Mouse (Mus musculus) adrenal gland, postnatal 25 days (tissue): ENCODE results near the gene Ushbp1. TPM values are rescaled to one million over a fixed set of nuclear protein-coding genes. Genes with fewer than 3 reads are reported as not detected.
"Not testable (repeated sequence)": the region's sequence is repeated elsewhere in the genome, so short reads cannot be mapped to it uniquely, and the experiment has no call there.

Source experiments
- DNase-seq: peaks from one replicate; pipeline ENCODE4 v3.0.0; 2021; ENCODE audit warnings: mixed read lengths
- long read RNA-seq: library from polyadenylated mRNA; stranded (forward); transcript quantifications from one replicate; pipeline ENCODE4 v2.0.0, GENCODE M21; 2021
- total RNA-seq: library from RNA; stranded (reverse); gene quantifications from 2 replicates; pipeline ENCODE4 v1.2.3, GENCODE M21; 2021

Ushbp1 gene
- 20.6 and 25.8 TPM in 2 replicates for total RNA-seq
- long read RNA-seq, transcript Ushbp1-201 (13 exons, 2,438 nt) = major isoform, 12 of 45 reads
- long read RNA-seq, partial matches to known transcripts = 9 of 45 reads
- long read RNA-seq, other reads (novel, unspliced or antisense) = 24 of 45 reads

DNA sequence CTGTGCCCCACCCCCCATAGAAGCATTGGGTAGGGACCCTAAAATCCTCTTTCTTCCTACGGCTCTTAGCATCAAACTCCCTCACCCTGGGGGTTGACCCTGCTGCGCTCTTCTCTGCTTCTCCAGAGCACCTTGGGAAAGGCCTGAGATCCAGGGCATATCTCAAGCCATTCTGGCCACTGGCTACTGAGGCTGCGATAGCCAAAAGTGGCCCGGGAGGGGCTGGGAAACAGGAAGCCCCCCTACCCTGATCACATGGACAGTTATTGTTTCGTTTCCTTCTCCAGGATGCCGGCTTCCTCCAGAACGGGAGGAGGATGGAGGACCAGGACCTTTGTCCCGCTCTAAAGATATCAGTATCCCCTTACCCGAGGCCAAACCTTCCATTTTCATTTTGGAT lies at the start of gene Ushbp1:
Gene Ushbp1 (minus strand): TSS at position 174 of the 400 bp plus-strand sequence.
- DNase-seq = no peak

DNA sequence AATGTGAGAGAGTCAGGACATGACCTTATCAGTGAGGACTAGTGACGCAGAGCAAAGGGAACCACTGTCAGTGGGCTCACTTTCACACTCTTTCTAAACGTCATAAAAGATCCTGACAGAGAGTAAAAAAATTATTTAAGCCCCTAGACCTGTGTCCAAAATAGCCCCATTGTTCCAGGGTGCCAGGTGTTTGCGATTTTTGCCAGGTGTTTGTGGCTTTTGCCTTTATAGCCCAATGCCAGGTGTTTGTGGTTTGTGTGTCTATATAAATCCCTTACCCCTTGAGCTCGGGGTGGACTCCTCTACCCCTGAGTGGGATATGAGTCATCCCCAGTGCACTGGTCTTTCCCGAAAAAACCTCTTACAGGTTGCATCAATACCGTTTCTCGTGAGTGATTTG lies 49.5 kb upstream of the Ushbp1 start:
- DNase-seq = no peak

DNA sequence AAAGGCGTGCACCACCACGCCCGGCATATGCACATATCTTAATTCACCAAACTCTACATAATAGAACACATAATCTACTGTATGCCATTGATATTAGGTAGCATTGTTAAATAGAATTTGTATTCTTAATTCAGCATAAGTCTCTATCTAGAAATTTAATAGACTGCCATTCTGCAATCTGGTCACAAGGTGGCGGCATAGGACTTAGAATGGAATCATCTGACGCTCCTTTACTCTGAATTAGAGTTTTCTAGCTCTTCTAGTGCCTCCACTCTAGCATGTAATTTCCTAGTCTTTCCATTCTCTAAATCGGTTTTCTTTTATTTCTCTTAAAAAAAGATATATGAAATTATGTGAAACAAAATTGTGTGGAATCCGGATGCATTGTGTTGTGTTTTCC lies 45.8 kb upstream of the Ushbp1 start:
- DNase-seq = peak; percentile 33

DNA sequence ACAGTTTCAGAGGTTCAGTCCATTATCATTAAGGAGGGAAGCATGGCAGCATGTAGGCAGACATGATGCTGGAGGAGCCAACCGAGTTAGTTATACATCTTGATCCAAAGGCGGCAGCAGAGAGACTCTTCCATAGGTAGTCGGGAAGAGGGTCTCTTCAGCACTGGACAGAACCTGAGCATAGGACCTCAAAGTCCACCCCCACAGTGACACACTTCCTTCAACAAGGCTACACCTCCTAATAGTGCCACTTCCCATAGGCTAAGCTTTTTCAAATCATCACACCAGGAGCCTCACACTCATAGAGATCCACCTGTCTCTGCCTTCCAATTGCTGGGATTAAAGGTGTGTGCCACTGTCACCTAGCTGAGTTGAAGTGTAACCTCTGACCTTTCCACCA lies 41.4 kb upstream of the Ushbp1 start:
- no peak for DNase-seq

DNA sequence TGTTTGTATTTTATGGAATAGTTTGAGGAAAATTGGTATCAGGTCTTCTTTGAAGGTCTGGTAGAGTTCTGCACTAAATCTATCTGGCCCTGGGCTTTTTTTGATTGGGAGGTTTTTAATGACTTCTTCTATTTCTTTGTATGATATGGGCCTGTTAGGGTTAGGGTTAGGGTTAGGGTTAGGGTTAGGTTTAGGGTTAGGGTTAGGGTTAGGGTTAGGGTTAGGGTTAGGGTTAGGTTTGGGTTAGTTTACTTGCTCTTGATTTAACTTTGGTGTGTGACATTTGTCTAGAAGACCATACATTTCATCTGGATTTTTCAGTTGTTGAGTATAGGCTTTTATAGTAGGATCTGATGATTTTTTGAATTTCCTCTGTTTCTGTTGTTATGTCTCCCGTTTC lies 37.3 kb upstream of the Ushbp1 start:
- not testable (repeated sequence) for DNase-seq

DNA sequence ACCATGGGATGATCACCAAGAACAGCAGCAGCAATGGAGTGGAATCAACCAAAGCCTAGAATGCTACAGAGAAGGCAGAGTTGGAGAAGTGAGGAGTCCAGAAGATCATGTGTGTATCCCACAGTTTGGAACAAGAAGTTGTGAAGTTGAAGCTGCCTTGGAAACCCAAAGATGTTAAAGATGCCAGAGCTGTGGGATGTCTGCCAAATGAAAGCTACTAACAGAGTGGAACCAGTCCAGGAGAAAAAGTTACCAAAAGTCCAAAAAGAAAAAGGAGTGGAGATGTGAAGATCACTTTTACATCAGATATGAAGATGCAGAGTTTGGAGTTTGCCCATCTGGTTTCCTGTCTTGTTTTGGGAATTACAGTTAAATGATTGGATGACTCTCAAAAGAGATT lies 26.5 kb upstream of the Ushbp1 start:
- DNase-seq = no peak

DNA sequence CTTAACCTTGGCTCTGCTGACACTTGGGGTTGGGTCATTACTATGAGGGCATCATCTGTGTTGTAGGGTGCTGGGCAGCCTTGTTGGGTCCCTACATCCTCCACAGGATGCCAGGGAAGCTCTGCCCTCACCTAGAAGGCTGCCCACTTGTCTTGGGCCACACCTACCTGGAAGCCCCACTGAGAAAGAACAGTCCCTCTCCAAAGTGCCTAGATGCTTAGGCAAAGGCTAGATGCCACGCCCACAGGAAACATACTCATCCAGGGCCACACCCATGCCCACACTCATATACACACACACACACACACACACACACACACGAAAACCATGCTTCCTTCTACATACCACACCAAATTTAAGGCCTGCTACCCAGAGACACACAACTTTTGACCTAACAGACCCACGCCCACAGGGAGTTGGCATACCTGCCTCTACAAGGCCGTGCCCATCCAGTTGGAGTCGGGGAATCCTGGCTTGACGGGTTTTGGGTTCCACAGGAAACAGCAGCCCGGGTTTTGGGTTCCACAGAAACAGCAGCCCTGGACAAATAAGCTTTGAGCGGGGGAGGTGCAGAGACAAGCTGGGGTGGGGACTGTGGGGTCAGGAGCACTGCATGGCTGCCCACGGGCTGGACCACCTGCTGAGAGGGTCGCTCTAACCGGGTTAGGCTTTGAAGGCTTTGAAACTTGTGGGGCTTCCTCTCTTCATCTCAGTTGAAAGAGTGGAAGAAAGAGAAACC lies 16.1 kb upstream of the Ushbp1 start:
- DNase-seq = no peak

DNA sequence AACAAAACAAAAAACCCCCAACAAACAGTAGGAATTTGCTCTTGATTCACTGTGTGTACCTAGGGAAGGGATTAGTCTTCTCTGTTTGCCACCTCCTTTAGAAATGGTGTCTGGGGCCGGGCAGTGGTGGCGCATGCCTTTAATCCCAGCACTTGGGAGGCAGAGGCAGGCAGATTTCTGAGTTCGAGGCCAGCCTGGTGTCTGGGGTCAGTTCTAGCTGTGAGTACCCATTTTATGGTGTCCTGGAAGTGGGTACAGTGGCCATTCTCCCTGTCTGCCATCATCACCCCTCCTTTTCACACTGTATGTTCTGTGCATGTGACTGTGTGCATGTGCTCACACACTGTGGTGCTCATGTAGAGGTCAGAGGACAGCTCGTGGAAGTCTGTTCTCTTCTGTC lies 12.6 kb upstream of the Ushbp1 start:
- DNase-seq = no peak

DNA sequence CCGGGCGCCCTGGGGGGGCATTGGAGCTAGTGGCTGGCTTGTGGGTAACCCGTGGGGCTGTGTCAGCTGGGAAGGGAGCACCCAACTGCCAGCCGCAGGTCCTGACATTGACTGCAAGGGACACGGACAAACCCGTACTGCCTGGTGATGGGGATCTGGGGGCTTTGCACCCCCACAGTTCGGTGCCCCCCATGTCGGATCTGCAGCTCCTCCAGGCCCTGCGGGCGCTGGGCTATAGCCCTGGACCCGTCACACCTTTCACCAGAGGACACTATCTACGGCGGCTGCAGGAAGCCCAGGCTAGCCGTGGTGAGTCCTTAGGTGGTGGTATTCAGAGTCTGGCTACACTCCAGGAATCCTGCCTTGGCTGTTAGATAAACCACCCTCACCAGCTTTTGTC lies 11.8 kb upstream of the Ushbp1 start:
- DNase-seq = no peak

DNA sequence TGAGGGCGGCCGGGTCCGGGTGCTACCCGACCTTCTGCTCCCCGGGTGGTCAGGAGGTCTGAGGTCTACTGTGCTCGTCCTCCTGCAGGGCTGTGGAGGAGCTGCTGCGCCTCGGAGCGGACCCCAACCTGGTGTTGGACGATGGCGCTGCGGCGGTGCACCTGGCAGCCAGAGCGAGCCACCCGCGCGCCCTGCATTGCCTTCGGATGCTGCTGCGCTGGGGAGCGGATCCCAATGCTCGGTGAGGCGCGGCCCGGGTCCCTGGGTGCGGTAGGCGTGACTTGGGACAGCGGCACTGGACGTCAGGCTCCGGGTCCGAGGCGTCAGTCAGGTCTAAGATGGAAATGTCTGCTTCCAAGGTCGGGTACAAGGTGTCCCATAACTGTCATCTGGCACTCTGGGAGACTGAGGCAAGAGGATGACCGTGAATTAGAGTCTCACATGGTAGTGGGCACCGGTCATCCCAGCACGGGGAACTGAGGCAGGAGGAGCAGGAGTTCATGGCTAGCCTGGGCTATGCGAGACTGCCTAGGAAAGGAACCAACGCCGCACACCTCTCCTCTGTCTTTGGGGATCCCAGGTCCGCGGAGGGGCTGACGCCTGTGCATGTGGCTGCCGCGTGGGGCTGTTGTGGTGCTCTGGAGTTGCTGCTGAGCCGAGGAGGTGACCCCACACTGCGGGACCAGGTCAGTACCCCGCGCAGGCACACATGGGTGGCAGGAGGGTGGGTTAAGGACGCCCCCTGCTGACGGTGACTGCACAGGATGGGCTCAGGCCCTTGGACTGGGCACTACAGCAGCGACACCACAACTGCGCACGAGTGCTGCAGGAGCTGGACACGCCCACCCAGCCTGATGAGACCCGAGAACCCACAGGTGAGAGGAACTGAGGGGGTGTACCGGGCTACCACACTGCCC lies 10.8 kb upstream of the Ushbp1 start:
- peak; percentile 69 for DNase-seq

DNA sequence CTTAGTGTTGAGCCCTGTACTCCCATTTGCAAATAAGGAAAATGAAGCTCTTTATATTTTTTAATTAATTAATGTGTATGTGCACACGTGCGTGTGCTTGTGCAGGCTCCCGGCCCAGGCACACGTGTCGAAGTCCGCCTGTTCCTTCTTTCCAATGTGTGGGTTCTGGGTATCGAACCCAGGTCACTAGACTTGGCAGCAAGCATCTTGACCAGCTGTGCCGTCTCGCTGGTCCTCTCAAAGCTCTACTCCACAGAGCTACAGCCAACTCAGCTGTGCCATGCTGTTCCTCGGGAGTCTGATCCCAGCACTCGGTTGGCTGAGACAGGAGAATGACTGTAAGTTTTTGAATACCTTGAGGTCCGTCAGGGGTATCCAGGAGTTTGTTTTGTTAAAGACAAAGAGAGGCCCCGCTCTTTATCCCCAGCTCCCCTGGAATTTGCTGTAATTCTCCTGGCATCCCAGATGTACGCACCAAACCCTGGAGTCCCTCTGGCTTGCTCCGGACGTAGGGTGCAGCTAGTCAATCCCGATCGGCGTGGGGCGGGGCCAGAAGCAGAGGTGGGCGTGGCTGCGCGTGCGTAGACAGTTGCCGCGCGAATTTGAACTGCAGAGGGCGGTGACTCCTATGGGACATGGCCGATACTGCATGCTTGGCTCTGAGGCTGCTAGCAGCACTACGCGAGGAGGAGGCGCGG lies 9.9 kb upstream of the Ushbp1 start, which contains the start of gene Ankle1:
Gene Ankle1 (plus strand): TSS at position 610 of the 698 bp plus-strand sequence.
- DNase-seq = peak; percentile 97

DNA sequence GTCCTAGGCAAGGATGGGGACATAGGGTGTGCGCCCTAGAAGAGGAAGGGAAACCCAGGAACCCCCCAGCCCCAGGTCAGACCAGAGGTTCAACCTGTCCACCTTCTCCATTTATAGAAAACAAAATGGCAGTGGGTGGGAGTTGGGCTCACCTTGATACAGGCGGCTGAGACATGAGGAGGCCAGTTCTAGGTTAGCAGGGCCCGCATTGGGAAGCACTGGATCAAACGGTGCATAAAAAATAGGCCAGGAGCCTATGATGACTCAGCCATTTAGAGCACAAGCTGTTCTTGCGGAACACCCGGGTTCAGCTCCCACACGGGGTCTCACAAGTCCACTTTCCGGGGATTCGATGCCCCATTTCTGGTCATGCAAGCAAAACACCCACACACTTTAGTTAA lies 9.3 kb upstream of the Ushbp1 start:
- DNase-seq = no peak

DNA sequence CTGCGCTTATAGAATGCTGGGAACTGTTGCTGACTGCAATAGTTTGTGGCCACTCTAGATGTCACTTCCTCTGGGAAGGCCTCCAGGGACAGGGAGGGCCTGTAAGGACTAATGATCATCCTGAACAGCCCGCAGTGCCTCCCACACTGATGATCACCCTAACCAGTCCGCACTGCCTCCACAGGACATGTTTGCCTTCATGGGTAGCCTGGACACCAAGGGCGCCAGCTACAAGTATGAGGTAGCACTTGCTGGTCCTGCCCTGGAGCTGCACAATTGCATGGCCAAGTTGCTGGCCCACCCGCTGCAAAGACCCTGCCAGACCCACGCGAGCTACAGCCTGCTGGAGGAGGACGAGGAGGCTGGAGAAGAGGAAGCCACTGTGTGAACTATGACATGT lies 8.4 kb upstream of the Ushbp1 start:
- no peak for DNase-seq

DNA sequence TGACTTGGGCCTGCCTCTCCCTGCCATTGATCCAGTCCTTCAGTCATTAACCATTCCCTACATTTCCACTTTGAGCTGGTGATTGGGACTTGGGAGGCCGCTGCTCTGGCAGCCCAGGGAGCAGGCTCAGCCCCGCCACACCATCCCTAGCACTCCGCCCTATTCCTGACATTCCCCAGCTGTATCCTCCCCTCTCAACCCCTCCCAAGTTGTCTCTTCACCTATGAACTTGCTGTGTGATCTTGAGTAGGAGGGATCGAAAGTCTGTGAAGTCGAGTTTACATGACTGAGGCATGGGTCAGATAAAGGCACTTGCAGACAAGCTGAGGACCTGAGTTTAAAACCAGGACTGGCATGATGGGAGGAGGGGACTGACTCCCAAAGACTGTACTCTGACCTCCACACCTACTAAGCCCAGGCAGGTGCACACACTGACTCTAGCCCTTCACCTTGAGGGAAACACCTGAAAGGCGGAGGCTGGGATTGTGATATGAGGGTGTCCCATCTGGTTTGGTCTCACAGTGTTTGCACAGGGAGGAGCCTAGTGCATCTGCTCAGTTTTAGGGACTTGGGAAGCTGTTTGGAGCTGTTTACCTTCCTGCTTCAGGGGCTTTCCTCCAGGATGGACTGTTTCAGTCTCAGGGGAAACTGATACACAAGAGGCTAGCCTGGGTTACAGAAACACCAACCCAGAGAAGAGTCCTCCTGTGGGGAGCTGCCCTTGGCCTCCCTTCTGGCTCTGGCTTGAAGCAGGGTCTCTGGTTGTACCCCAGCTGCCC lies 7.7 kb upstream of the Ushbp1 start:
- DNase-seq = no peak

DNA sequence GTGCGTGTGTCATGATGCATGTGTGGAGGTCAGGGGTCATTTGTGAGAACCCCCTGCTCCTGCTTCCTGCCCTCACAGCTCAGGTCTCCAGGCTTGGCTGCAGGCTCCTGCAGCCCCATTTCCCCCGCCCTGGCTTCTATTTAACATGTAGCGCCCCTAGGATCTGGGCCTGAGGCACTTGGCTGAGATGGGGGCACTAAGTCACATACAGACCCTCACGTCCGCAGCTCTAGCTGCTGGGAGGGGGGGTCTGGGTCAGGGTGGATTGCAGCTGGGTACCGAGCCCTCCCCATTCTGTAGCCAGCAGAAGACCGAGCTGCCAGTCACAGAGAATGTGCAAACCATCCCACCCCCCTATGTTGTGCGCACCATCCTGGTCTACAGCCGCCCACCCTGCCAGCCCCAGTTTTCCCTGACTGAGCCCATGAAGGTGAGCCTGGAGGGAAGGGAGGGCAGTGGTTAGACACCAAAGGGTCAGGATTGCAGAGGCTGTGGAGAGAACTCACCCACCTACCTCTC lies 6.9 kb upstream of the Ushbp1 start:
- no peak for DNase-seq

DNA sequence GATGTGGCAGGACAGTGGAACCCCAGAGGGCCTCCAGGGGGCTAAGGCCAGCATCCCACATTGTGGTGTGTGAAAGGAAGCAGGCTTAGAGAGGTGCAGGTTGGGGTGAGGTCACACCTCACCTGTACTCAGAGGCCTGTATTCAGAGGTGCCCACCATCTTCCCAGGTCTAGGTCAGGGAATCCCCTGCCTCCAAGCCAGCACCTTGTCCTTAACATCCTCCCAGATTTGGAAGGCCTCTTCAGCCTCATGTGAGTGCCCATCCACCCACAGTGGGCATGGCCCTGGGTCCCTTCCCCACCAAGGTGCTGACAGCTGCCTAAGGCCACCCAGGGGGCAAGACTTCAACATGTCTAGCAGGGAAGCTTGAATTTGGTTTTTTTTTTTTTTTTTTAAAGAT lies 5.9 kb upstream of the Ushbp1 start:
- DNase-seq = no peak

DNA sequence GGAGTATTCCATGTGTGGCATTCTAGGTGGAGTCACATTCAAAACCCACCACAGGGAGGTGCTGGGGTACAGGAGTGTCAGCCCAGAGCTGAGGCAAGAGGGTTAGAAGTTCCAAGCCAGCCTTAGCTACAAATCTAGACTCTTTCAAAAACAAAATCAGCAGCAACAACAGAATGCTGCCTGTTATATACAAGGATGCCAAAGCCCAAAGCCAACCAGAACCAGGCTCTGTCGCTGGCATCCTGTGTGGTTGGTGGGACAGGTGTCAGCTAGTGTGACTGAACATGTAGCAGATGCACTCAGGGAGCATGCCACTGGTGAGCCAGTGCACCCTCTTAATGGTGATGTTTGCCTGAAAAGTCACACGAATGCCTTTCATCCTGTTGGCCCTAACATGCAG lies 5.2 kb upstream of the Ushbp1 start:
- no peak for DNase-seq

DNA sequence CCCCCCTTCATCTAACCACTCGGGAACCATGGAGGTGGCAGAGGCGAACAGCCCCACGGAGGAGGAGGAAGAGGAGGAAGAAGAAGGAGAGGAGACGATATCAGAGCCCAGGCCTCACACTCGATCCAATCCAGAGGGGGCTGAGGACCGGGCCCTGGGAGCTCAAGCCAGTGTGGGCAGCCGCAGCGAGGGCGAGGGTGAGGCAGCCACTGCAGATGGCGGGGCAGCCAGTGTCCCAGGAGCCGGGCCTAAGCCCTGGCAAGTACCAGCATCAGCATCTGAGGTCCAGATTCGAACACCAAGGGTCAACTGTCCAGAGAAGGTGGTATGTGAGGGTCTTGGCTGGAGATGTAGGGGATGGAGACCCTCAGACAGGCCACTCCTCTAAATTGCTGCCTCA lies 2.1 kb upstream of the Ushbp1 start:
- DNase-seq = no peak

DNA sequence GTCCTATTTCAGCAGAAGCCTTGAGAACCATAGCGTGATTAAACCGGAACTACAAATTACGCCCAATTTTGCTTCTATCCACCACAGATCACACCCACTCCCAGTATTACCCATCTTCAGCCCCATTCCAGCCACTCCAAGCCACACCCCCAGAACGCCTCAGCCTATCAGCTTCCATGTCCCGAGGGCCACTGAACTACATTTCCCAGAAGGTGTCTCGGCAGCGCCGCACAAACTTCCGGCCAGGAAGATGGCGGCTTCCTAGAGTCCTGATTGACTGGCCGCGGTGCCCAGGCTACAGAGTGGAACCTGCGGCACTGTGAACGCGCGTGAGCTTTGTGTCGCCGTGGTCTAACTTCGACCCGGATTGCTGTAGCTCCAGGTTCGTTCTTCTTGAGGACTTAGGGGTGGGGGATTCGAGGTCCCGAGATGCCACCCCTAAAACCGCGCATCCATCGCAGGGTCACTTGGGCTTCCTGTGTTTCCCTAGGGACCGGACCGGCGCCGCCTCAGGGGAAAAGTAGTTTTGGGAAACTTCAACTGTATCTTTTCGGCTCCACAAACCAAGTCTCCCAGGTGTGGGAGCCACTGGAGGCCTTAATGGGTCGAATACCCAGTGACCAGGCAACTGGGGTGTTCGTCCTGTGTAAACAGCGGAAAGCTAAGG lies 1.2 kb upstream of the Ushbp1 start, which contains the start of gene Babam1:
Gene Babam1 (plus strand): TSS at position 223 of the 667 bp plus-strand sequence.
- DNase-seq = peak; percentile 88

DNA sequence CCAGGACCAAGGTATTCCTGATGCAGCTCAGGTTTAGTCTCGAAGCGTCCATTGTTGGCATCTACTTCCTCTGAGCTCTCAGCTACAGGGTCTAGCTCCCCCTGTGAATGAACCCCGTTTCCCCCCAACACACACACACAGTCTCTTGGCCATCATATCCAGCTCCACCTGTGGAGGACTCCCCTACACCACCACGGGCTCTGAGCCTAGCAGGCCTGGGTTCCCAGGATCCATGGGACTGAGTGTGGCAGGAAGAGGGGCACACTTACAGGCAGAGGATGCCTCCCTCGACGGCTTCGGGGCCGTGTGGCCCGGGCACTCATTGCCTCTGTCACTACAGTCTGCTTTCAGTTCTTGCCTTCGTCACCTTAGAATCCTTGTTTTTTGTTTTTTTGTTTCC lies 531 bp downstream of the Ushbp1 start:
- no peak for DNase-seq

DNA sequence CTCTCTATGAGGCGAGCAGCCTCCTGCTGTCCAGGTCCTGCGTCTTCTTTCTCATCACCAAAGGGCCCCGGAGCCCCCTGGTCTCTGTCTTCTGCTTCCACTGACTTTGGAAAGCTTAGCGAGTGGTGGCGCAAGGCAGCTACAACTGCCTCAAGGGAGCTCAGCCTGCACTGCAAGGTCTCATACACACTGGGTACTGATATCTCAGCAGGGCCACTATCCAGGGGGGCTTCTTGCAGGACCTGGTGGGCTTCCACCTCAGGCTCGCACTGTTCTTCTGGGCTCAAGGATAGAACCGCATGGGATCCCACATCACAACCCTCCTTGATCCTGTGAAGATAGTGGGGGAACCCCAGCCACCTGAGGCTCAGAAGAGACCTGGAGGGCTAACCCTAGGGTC lies 1.1 kb downstream of the Ushbp1 start:
- DNase-seq = no peak
